Mouse (Mus musculus): Measurements from ENCODE around the gene Fam124b.

Gene Fam124b

GRCm38 (mm10) chr1:80177651-80178382 lies 40.5 kb downstream of the Fam124b start:
- DNase-seq (ENCODE audit: low read depth), result no peak

DNA sequence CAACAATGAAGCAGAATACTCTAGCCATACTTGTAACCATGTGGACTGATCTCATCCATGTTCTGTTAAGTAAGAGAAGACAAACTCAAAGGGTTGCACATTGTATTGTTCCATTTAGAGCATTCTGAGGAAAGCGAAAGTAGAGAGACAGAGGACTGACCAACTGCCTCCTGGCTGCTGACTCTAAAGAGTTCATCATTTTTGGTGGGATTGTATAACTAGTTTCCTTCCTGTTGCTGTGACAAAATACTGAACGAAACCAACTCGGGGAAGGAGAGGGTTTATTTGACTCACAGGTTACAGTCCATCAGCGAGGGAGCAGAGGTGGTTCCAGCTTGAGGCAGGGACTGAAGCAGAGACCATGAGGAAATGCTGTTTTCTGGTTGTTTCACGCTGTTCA lies 50.6 kb downstream of the Fam124b start:
- DNase-seq (ENCODE audit: low read depth), result no peak

GRCm38 (mm10) chr1:80166577-80166976 lies 51.7 kb downstream of the Fam124b start:
- no peak for DNase-seq (ENCODE audit: low read depth)

GRCm38 (mm10) chr1:80165391-80165790 lies 52.9 kb downstream of the Fam124b start:
- no peak for DNase-seq (ENCODE audit: low read depth)

GRCm38 (mm10) chr1:80162943-80163342 lies 55.3 kb downstream of the Fam124b start:
- DNase-seq (ENCODE audit: low read depth), result no peak

- no peak for DNase-seq (ENCODE audit: low read depth)
Observed at GRCm38 (mm10) chr1:80159586-80159985, 58.7 kb downstream of the Fam124b start.

- DNase-seq (ENCODE audit: low read depth), result no peak
Observed at GRCm38 (mm10) chr1:80154902-80155301, 63.4 kb downstream of the Fam124b start.

- peak; percentile 46 for DNase-seq (ENCODE audit: low read depth)
Observed at GRCm38 (mm10) chr1:80153125-80153716, 65.1 kb downstream of the Fam124b start.

- DNase-seq (ENCODE audit: low read depth), result no peak
Observed at GRCm38 (mm10) chr1:80150681-80151080, 67.6 kb downstream of the Fam124b start.

All from induced T-regulatory cell, adult 2 months (primary cell).